Mouse (Mus musculus): Measurements from ENCODE around the gene Iqschfp.

Gene Iqschfp

GRCm38 (mm10) chr3:68203934-68204467 lies 312.0 kb downstream of the Iqschfp start:
- DNase-seq (ENCODE audit: low spot score in 2 of 2), result no peak

- DNase-seq (ENCODE audit: low spot score in 2 of 2), result no peak
Measured at GRCm38 (mm10) chr3:68210422-68210821, 318.4 kb downstream of the Iqschfp start.

GRCm38 (mm10) chr3:68221452-68221851 lies 329.4 kb downstream of the Iqschfp start:
- no peak for DNase-seq (ENCODE audit: low spot score in 2 of 2)

GRCm38 (mm10) chr3:68239887-68240286 lies 347.9 kb downstream of the Iqschfp start:
- no peak for DNase-seq (ENCODE audit: low spot score in 2 of 2)

- DNase-seq (ENCODE audit: low spot score in 2 of 2), result no peak
Measured at GRCm38 (mm10) chr3:68243239-68243638, 351.2 kb downstream of the Iqschfp start.

- peak in 1 of 2 experiments; percentile 4 for DNase-seq (ENCODE audit: low spot score in 2 of 2)
Measured at GRCm38 (mm10) chr3:68246154-68246553, 354.1 kb downstream of the Iqschfp start.

- no peak for DNase-seq (ENCODE audit: low spot score in 2 of 2)
Measured at GRCm38 (mm10) chr3:68250589-68250988, 358.6 kb downstream of the Iqschfp start.

GRCm38 (mm10) chr3:68252335-68252734 lies 360.3 kb downstream of the Iqschfp start:
- no peak for DNase-seq (ENCODE audit: low spot score in 2 of 2)

GRCm38 (mm10) chr3:68262304-68262703 lies 370.3 kb downstream of the Iqschfp start:
- DNase-seq (ENCODE audit: low spot score in 2 of 2), result no peak

- no peak for DNase-seq (ENCODE audit: low spot score in 2 of 2)
Measured at GRCm38 (mm10) chr3:68267905-68268304, 375.9 kb downstream of the Iqschfp start.

- no peak for DNase-seq (ENCODE audit: low spot score in 2 of 2)
Measured at GRCm38 (mm10) chr3:68269251-68269650, 377.2 kb downstream of the Iqschfp start.

GRCm38 (mm10) chr3:68270246-68270645 lies 378.2 kb downstream of the Iqschfp start:
- DNase-seq (ENCODE audit: low spot score in 2 of 2), result no peak

- DNase-seq (ENCODE audit: low spot score in 2 of 2), result no peak
Measured at GRCm38 (mm10) chr3:68271457-68271856, 379.4 kb downstream of the Iqschfp start.

GRCm38 (mm10) chr3:68271881-68272280 lies 379.8 kb downstream of the Iqschfp start:
- DNase-seq (ENCODE audit: low spot score in 2 of 2), result peak in 1 of 2 experiments; percentile 4

- DNase-seq (ENCODE audit: low spot score in 2 of 2), result no peak
Measured at GRCm38 (mm10) chr3:68282844-68283594, 391.0 kb downstream of the Iqschfp start.

GRCm38 (mm10) chr3:68283595-68283991 lies 391.6 kb downstream of the Iqschfp start:
- DNase-seq (ENCODE audit: low spot score in 2 of 2), result no peak

GRCm38 (mm10) chr3:68284500-68284899 lies 392.5 kb downstream of the Iqschfp start:
- no peak for DNase-seq (ENCODE audit: low spot score in 2 of 2)

GRCm38 (mm10) chr3:68296752-68297151 lies 404.7 kb downstream of the Iqschfp start:
- DNase-seq (ENCODE audit: low spot score in 2 of 2), result no peak

GRCm38 (mm10) chr3:68305647-68306046 lies 413.6 kb downstream of the Iqschfp start:
- no peak for DNase-seq (ENCODE audit: low spot score in 2 of 2)

- DNase-seq (ENCODE audit: low spot score in 2 of 2), result no peak
Measured at GRCm38 (mm10) chr3:68306726-68307125, 414.7 kb downstream of the Iqschfp start.

- DNase-seq (ENCODE audit: low spot score in 2 of 2), result no peak
Measured at GRCm38 (mm10) chr3:68325575-68325974, 433.5 kb downstream of the Iqschfp start.

- DNase-seq (ENCODE audit: low spot score in 2 of 2), result no peak
Measured at GRCm38 (mm10) chr3:68332515-68332914, 440.5 kb downstream of the Iqschfp start.

- no peak for DNase-seq (ENCODE audit: low spot score in 2 of 2)
Measured at GRCm38 (mm10) chr3:68335501-68335900, 443.5 kb downstream of the Iqschfp start.
